Mouse (Mus musculus): Measurements from ENCODE around the gene Tbcel. TPM values are rescaled to one million over a fixed set of nuclear protein-coding genes. Genes with fewer than 3 reads are reported as not detected.

Gene Tbcel
- total RNA-seq, 1 experiment from 2014 or later = 22.0 TPM

GRCm38 (mm10) chr9:42459736-42460135, 47.9 kb downstream of the Tbcel start:
- no peak for ATAC-seq (ENCODE audit: extremely low read depth, insufficient number of reproducible peaks, low FRiP score, poor library complexity, severe bottlenecking)

GRCm38 (mm10) chr9:42458741-42459515, 48.7 kb downstream of the Tbcel start:
- no peak for ATAC-seq (ENCODE audit: extremely low read depth, insufficient number of reproducible peaks, low FRiP score, poor library complexity, severe bottlenecking)

- no peak for ATAC-seq (ENCODE audit: extremely low read depth, insufficient number of reproducible peaks, low FRiP score, poor library complexity, severe bottlenecking)
Measured at GRCm38 (mm10) chr9:42457501-42457900, 50.1 kb downstream of the Tbcel start.

- ATAC-seq (ENCODE audit: extremely low read depth, insufficient number of reproducible peaks, low FRiP score, poor library complexity, severe bottlenecking) = no peak
Measured at GRCm38 (mm10) chr9:42454364-42454763, 53.2 kb downstream of the Tbcel start.

GRCm38 (mm10) chr9:42449043-42449442, 58.6 kb downstream of the Tbcel start:
- ATAC-seq (ENCODE audit: extremely low read depth, insufficient number of reproducible peaks, low FRiP score, poor library complexity, severe bottlenecking) = no peak

GRCm38 (mm10) chr9:42442100-42442499, 65.5 kb downstream of the Tbcel start:
- ATAC-seq (ENCODE audit: extremely low read depth, insufficient number of reproducible peaks, low FRiP score, poor library complexity, severe bottlenecking) = no peak

GRCm38 (mm10) chr9:42441234-42441633, 66.4 kb downstream of the Tbcel start:
- ATAC-seq (ENCODE audit: extremely low read depth, insufficient number of reproducible peaks, low FRiP score, poor library complexity, severe bottlenecking) = no peak

DNA sequence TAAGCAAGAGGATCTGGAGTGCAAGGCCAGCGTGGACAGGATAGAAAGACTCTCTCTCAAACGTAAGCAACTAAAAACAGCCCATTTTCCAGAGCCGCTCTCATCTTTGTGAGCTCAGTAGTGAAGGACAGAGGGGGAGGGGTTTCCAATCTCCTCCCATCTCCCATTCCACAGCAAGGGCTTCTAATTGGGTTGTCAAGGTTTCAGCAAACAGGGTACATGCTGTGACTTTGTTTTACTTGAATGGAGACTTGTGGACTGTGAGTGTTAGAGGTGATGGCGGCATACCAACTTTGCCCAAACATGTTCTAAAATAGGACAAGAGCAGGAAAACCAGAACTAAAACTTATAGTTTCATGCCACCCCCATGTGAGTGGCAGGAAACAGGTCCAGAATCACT, 68.2 kb downstream of the Tbcel start:
- ATAC-seq (ENCODE audit: extremely low read depth, insufficient number of reproducible peaks, low FRiP score, poor library complexity, severe bottlenecking) = no peak

DNA sequence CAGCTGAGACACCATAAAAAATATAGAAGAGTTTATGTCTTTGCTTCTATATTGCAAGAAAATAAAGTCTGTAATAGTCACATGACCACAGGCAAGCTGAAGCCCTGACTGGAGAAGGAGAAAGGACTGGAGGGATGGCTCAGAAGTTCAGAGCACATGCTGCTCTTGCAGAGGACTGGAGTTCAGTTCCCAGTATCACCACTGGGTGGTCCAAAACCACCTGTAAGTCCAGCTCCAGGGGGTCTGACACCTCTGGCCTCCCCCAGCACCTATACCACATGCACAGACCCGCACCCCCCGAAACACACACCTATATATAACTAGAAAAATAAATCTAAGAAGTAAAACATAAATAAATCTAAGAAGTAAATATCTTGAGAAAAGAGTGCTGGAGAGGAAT, 75.5 kb downstream of the Tbcel start:
- no peak for ATAC-seq (ENCODE audit: extremely low read depth, insufficient number of reproducible peaks, low FRiP score, poor library complexity, severe bottlenecking)

GRCm38 (mm10) chr9:42431606-42432005, 76.0 kb downstream of the Tbcel start:
- ATAC-seq (ENCODE audit: extremely low read depth, insufficient number of reproducible peaks, low FRiP score, poor library complexity, severe bottlenecking) = no peak

DNA sequence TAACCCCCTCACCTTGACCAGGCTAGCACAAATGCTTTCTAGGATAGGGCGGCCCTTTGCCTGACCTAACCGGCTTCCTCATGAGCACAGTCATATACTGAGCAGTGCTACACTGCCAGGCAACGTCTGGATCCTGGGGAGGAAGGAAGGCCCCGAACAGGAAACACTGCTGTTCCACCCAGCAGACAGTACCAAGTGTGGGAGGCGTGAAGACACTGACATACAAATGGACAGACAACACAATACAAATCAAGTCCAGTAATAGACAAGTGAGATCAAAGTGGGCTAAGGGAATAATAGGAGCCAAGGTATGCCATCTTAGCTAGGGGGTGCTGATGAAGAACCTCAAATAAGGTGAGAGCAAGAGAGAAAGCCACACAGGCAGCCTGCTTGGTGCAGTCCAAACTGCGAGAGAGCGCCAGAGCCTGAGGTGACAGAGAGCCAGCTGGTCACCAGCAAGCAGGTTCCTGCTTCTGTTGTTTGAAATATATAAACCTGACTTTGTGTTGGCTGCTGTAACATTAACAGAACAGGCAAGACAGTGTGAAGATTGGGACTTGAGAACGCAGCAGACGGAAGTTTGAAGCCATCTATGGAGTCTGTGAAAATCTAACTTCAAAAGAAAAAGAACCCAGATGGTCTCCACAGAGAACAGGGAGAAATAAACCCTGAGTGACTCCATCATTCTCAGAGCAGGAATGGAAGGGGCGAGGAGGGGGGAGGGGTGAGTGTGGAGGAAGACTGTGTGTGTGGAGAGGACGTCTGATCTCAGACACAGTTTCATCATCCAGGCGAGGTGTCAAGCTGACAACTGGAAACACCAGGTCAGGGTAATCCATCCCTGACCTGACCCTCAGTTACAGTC, 79.3 kb downstream of the Tbcel start:
- ATAC-seq (ENCODE audit: extremely low read depth, insufficient number of reproducible peaks, low FRiP score, poor library complexity, severe bottlenecking) = peak; percentile 49; the same call in 1 of the 2 replicates

DNA sequence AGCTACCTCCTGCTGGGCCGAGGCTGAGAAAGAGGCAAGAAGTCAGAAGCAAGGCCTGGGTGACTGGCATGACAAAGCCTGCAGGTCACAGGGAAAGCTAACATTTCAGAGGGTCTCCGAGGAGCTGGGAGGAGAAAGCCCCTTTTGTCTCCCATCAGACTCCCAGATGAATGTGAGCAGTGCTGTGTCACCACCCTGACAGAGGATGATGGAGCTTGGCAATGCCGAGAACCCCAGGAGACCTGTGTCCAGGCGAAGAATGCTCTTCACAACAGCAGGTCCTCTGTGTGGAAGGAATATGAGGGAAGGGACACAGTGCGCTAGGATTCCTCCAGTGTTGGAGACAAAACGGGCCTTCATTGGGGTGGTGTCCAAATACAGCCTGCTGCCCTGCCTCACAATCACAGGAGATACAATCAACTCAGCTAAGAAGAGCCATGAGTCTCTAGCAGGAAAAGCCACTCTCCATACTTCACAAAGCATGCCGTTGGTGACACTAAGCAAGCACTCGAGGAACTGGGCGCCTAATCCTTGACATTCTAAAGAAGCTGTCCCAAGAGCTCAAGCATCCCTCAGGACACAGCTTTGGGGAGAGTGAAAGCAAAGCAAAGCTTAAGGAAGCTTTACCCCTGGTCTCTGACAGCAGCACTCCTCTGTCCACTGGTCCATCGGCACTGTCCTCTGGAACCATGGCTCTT, 80.8 kb downstream of the Tbcel start:
- no peak for ATAC-seq (ENCODE audit: extremely low read depth, insufficient number of reproducible peaks, low FRiP score, poor library complexity, severe bottlenecking)

GRCm38 (mm10) chr9:42423649-42424048, 84.0 kb downstream of the Tbcel start:
- no peak for ATAC-seq (ENCODE audit: extremely low read depth, insufficient number of reproducible peaks, low FRiP score, poor library complexity, severe bottlenecking)

DNA sequence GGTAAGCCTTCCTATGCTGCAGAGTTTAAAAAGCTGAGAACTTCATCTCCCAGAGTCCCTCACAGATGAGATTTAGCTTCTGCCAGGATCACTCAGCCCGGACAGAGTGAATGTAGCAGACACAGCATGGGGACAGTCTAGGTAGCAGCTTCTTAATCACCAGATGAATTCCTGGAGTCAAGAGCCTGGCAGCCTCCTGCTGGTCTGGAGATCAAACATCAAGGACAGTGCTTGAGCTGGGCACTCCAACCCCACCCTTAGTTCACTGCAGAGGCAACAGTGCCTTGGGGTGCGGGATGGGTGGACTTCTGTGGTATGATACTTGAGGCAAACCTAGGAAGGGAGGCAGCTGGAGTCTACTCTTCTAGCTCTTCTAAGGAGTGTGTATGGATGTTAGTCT, 87.9 kb downstream of the Tbcel start:
- no peak for ATAC-seq (ENCODE audit: extremely low read depth, insufficient number of reproducible peaks, low FRiP score, poor library complexity, severe bottlenecking)

GRCm38 (mm10) chr9:42418786-42419185, 88.8 kb downstream of the Tbcel start:
- no peak for ATAC-seq (ENCODE audit: extremely low read depth, insufficient number of reproducible peaks, low FRiP score, poor library complexity, severe bottlenecking)

GRCm38 (mm10) chr9:42417352-42417952, 90.2 kb downstream of the Tbcel start:
- no peak for ATAC-seq (ENCODE audit: extremely low read depth, insufficient number of reproducible peaks, low FRiP score, poor library complexity, severe bottlenecking)

DNA sequence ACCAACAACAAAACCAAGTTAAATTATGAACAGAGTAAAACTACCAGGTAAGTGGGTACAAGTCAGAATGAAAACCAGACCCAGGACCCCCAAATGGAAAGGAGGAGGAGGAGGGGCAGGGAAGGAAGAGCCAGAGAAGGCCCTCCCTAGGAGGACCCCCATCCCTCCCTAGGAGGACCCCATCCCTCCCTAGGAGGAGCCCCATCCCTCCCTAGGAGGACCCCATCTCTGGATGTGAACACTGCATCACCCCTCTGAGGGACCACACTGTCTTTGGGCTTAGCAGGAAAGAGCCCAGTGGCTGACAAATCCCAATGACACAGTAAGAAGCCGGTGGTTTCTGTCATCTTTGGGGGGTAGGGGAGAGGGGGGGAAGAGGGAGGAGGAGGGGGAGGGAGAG, 92.4 kb downstream of the Tbcel start:
- no peak for ATAC-seq (ENCODE audit: extremely low read depth, insufficient number of reproducible peaks, low FRiP score, poor library complexity, severe bottlenecking)

DNA sequence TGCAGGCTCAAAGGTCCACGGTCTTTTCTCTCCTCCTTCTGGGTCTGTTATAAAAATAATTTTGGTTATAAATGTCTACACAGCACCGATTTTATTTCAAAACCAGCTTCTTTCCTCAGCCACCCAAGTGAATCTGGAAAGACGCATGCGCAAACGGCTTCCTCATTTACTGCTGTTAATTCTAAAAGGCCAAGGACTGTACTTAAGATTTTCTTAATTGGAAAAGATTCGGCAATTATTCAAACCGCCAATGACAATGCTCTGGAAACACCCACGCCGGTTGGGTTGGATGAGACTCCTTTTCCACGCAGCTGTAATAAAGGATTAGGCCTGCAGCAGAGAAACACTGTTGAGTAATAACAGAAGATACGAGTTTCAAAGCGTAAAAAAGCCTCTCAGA, 94.3 kb downstream of the Tbcel start:
- no peak for ATAC-seq (ENCODE audit: extremely low read depth, insufficient number of reproducible peaks, low FRiP score, poor library complexity, severe bottlenecking)

DNA sequence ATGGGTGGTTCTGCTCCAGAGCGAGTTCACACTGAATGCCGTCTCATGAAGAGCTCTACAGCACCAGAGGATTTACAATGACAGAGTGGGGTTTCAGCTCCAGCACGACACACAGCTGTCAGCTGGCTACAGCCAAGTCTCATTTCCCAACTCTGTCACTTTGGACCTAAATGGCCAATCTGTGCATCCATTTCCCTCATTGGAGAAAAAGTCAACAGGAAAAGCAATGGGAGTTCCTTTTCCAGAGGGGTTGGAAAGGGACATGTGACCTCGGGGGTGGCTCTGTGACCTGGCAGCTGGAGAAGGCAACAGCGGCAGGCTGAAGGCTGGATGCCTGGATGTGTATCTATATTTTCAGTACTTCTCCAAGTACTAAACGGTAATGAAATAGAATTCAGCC, 96.3 kb downstream of the Tbcel start:
- no peak for ATAC-seq (ENCODE audit: extremely low read depth, insufficient number of reproducible peaks, low FRiP score, poor library complexity, severe bottlenecking)
